Mouse (Mus musculus) cerebellum, adult 2 months (tissue): ENCODE data around the gene Maats1.

Experiments
- CTCF ChIP-seq: fragments of 200-500 bp; IDR thresholded peaks from 2 replicates; pipeline ENCODE4 v1.5.1; 2011; ENCODE audit warnings: low read depth, mild to moderate bottlenecking, control low read depth, low read length, moderate library complexity, borderline replicate concordance; ENCODE audit not compliant: insufficient read depth
- POLR2A ChIP-seq: fragments of 200-500 bp; IDR thresholded peaks from 2 replicates; pipeline ENCODE4 v1.6.1; 2011; ENCODE audit warnings: low read length, control low read depth, borderline replicate concordance; ENCODE audit not compliant: insufficient read depth

DNA sequence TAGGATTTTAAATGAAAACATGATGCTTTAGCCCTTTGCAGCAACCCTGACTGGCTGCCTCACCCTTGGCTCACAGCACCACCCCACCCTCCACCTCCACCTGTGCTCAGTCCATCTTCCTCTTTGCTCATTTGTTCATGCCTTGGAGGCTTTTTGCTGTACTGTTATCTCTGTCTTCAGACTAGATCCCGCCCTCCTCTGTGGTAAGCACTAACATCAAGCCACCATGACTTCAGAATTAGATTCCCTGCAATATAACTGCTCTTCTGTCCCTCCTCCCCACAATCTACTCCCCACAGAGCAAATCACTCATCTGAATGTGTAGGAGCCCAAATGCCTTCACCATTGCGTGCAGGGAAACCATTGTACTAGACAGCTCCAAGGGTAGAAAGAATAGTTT, 41.7 kb upstream of the Maats1 start:
- TF ChIP-seq CTCF (no peak), POLR2A (no peak)
